Mouse (Mus musculus) lung, embryonic 14.5 days (tissue): ENCODE data around the gene Foxp1. TPM values are rescaled to one million over a fixed set of nuclear protein-coding genes. Genes with fewer than 3 reads are reported as not detected.
A peak's percentile ranks its signal among the peaks of the same experiment; 100 is the strongest.

Experiments used
- ATAC-seq: fragments of 200-750 bp; cut with Nextera tagmentation; 2 replicates; pipeline ENCODE4 v1.8.0; 2017; ENCODE audit warnings: mild to moderate bottlenecking, moderate TSS enrichment, moderate library complexity; ENCODE audit not compliant: insufficient read depth
- DNase-seq: peaks from one replicate; pipeline ENCODE4 v3.0.0-alpha.2; 2015
- H3K27ac ChIP-seq: fragments of 300-500 bp; sonication (generic); 2 replicates; pipeline ENCODE4 v1.5.1; 2014; ENCODE audit warnings: low read depth, mild to moderate bottlenecking, moderate library complexity
- H3K27me3 ChIP-seq: fragments of 300-500 bp; sonication (generic); 2 replicates; pipeline ENCODE4 v1.6.1; 2014; ENCODE audit warnings: low read length, control low read depth; ENCODE audit not compliant: insufficient read depth
- H3K36me3 ChIP-seq: fragments of 300-500 bp; sonication (generic); 2 replicates; pipeline ENCODE4 v1.6.1; 2014; ENCODE audit warnings: control low read depth; ENCODE audit not compliant: insufficient read depth
- H3K4me1 ChIP-seq: fragments of 300-500 bp; sonication (generic); 2 replicates; pipeline ENCODE4 v1.6.1; 2014; ENCODE audit warnings: antibody characterized with exemption, control low read depth; ENCODE audit not compliant: insufficient read depth
- H3K4me2 ChIP-seq: fragments of 300-500 bp; sonication (generic); 2 replicates; pipeline ENCODE4 v1.6.1; 2014; ENCODE audit warnings: mild to moderate bottlenecking
- H3K4me3 ChIP-seq: fragments of 300-500 bp; sonication (generic); 2 replicates; pipeline ENCODE4 v1.5.1; 2014; ENCODE audit warnings: low read depth, low read length
- H3K9ac ChIP-seq: fragments of 300-500 bp; sonication (generic); 2 replicates; pipeline ENCODE4 v1.6.1; 2014
- H3K9me3 ChIP-seq: fragments of 300-500 bp; sonication (generic); 2 replicates; pipeline ENCODE4 v1.6.1; 2016; ENCODE audit warnings: low read depth, low read length, control low read depth
- CTCF ChIP-seq: IDR thresholded peaks from 2 replicates; pipeline ENCODE4 v1.5.1; 2016; ENCODE audit warnings: antibody characterized with exemption, low read depth
- WGBS: fragments of 180-500 bp; shearing (Covaris S2); extraction: QIAGEN DNeasy Blood & Tissue Kit; methylation state at CpG from one replicate; pipeline ENCODE4 v1.1.7; 2014; 5-methylcytosine and 5-hydroxymethylcytosine counted together
- polyA plus RNA-seq: library from polyadenylated mRNA; unstranded; fragments of >200 nt; fragmentation: Nextera tagmentation; extraction: Ambion mirVana; gene quantifications from 2 replicates; pipeline ENCODE4 v1.2.1, GENCODE M21; 2014

The Foxp1 gene
- polyA plus RNA-seq, 1 experiment from 2014 or later: 111 TPM

GRCm38 (mm10) chr6:99019716-99020115 lies 502.8 kb downstream of the Foxp1 start:
- Histone ChIP-seq H3K36me3 (peaks cover 13% of the 10 kb centered on the region; the same call in 1 of the 2 replicates), H3K4me3 (no peak overlapping the region), H3K4me1 (0 out of 2 replicates have a peak, but pooled peaks cover 7% of the 10 kb centered on the region), H3K27ac (no peak overlapping the region; the same call in 1 of the 2 replicates), H3K4me2 (no peak overlapping the region), H3K9me3 (no peaks in the 10 kb centered on the region), H3K27me3 (no peaks in the 10 kb centered on the region), H3K9ac (no peak overlapping the region)
- no peak for TF ChIP-seq CTCF
- ATAC-seq (no peak), DNase-seq (no peak)
- 66% methylated on average over 8 of the region's 8 CpGs for WGBS

- ATAC-seq: no peak
Observed at GRCm38 (mm10) chr6:99019266-99019665, 503.3 kb downstream of the Foxp1 start.

GRCm38 (mm10) chr6:99013866-99014502 lies 508.5 kb downstream of the Foxp1 start:
- Histone ChIP-seq H3K4me2 (no peak overlapping the region), H3K4me1 (peaks cover 20% of the 10 kb centered on the region; the same call in 1 of the 2 replicates), H3K9ac (no peak overlapping the region), H3K27ac (no peak overlapping the region), H3K27me3 (no peaks in the 10 kb centered on the region), H3K4me3 (no peak overlapping the region), H3K9me3 (no peaks in the 10 kb centered on the region), H3K36me3 (peaks cover 27% of the 10 kb centered on the region)
- TF ChIP-seq CTCF: no peak
- ATAC-seq: 0 out of 2 replicates have a peak, but pooled peaks have one; percentile 23
- 38% methylated on average over 16 of the region's 16 CpGs for WGBS
- no peak for DNase-seq

More at GRCm38 (mm10) chr6:99019266-99019665, 503.3 kb downstream of the Foxp1 start:
- H3K9me3 ChIP-seq: no peaks in the 10 kb centered on the region
- H3K4me2 ChIP-seq: no peak overlapping the region
- no peaks in the 10 kb centered on the region for H3K27me3 ChIP-seq
- H3K4me3 ChIP-seq: no peak overlapping the region
- H3K4me1 ChIP-seq: 0 out of 2 replicates have a peak, but pooled peaks cover 8% of the 10 kb centered on the region
- H3K36me3 ChIP-seq: peaks cover 18% of the 10 kb centered on the region
- DNase-seq: no peak
- H3K27ac ChIP-seq: no peak overlapping the region; the same call in 1 of the 2 replicates
- 32% methylated on average over 9 of the region's 9 CpGs for WGBS
- no peak overlapping the region for H3K9ac ChIP-seq
- no peak for TF ChIP-seq CTCF

GRCm38 (mm10) chr6:99013119-99013865 lies 509.2 kb downstream of the Foxp1 start:
- peaks cover 20% of the 10 kb centered on the region; the same call in 1 of the 2 replicates for H3K4me1 ChIP-seq
- H3K9ac ChIP-seq: no peak overlapping the region
- H3K4me2 ChIP-seq: 0 out of 2 replicates have a peak overlapping the region, but pooled peaks have one; percentile 10
- peak; percentile 74 for DNase-seq
- H3K27me3 ChIP-seq: no peaks in the 10 kb centered on the region
- H3K9me3 ChIP-seq: no peaks in the 10 kb centered on the region; the same call in 1 of the 2 replicates
- peaks cover 31% of the 10 kb centered on the region for H3K36me3 ChIP-seq
- peak overlapping the region; percentile 70; the same call in 1 of the 2 replicates for H3K27ac ChIP-seq
- no peak for TF ChIP-seq CTCF
- WGBS: 17% methylated on average over 14 of the region's 14 CpGs
- ATAC-seq: 0 out of 2 replicates have a peak, but pooled peaks have one; percentile 51
- no peak overlapping the region for H3K4me3 ChIP-seq

- Histone ChIP-seq H3K4me1 (peaks cover 20% of the 10 kb centered on the region; the same call in 1 of the 2 replicates), H3K27me3 (no peaks in the 10 kb centered on the region), H3K9me3 (no peaks in the 10 kb centered on the region; the same call in 1 of the 2 replicates), H3K36me3 (peaks cover 44% of the 10 kb centered on the region), H3K4me2 (no peak overlapping the region), H3K4me3 (no peak overlapping the region), H3K27ac (peak overlapping the region; percentile 70; the same call in 1 of the 2 replicates), H3K9ac (no peak overlapping the region)
- TF ChIP-seq CTCF: no peak
- ATAC-seq: peak; percentile 42; the same call in 1 of the 2 replicates
- DNase-seq: peak; percentile 63
- 36% methylated on average over 8 of the region's 8 CpGs for WGBS
Observed at GRCm38 (mm10) chr6:99011895-99012584, 510.5 kb downstream of the Foxp1 start.

GRCm38 (mm10) chr6:99009771-99010170 lies 512.8 kb downstream of the Foxp1 start:
- Histone ChIP-seq H3K4me3 (no peak overlapping the region), H3K4me2 (no peak overlapping the region), H3K27me3 (no peaks in the 10 kb centered on the region), H3K4me1 (peaks cover 20% of the 10 kb centered on the region; the same call in 1 of the 2 replicates), H3K9me3 (no peaks in the 10 kb centered on the region; the same call in 1 of the 2 replicates), H3K27ac (no peak overlapping the region), H3K36me3 (peaks cover 41% of the 10 kb centered on the region), H3K9ac (no peak overlapping the region)
- ATAC-seq: no peak
- WGBS: 54% methylated on average over 10 of the region's 10 CpGs
- no peak for DNase-seq
- TF ChIP-seq CTCF: no peak
